Mouse (Mus musculus): Measurements from ENCODE around the gene Sorcs1. TPM values are rescaled to one million over a fixed set of nuclear protein-coding genes. Genes with fewer than 3 reads are reported as not detected.

Sorcs1 gene
- polyA plus RNA-seq, 1 experiment from 2014 or later, result 2.7 TPM

DNA sequence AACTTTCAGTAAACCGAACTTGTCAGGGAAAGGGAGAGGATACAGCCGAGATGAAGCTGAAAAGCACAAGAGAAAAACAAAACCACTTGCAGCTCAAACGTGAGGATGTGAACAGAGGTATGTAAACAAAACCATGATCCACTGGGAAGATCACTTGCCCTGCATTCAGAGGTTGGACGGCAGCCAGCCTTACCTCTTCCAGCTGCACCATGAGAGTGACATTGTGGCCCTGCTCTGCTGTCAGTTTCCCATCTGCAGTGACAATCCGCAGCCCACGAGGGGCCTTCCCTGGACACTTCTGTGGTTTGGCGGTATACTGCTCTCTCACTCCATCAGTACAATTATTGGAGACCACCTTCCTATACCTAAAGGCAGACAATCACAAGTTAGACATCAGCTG is 468.0 kb downstream of the Sorcs1 start:
- no peak for ATAC-seq (ENCODE audit: low FRiP score, low TSS enrichment)
- WGBS, result 43% methylated on average over 7 of the region's 7 CpGs

GRCm38 (mm10) chr19:50204341-50204740 is 474.1 kb downstream of the Sorcs1 start:
- 34% methylated on average over 6 of the region's 6 CpGs for WGBS
- H3K9me3 ChIP-seq (ENCODE audit: low read length), result no peaks in the 10 kb centered on the region
- H3K4me2 ChIP-seq (replicated peaks; ENCODE audit: low read depth, low read length), result no peak overlapping the region
- no peak overlapping the region for H3K27ac ChIP-seq (ENCODE audit: low read length)
- H3K27me3 ChIP-seq (ENCODE audit: insufficient read depth, low read length), result no peaks in the 10 kb centered on the region
- H3K4me3 ChIP-seq (ENCODE audit: low read length), result no peak overlapping the region
- no peaks in the 10 kb centered on the region for H3K4me1 ChIP-seq (ENCODE audit: insufficient read depth, low read length)
- ATAC-seq (ENCODE audit: low FRiP score, low TSS enrichment), result no peak; the same call in 1 of the 2 replicates
- no peaks in the 10 kb centered on the region for H3K36me3 ChIP-seq (ENCODE audit: insufficient read depth, low read length)
- no peak overlapping the region for H3K9ac ChIP-seq (replicated peaks; ENCODE audit: low read length)

More for the DNA sequence above, 468.0 kb downstream of the Sorcs1 start:
- Histone ChIP-seq H3K27ac (ENCODE audit: low read length) (no peak overlapping the region), H3K9ac (replicated peaks; ENCODE audit: low read length) (no peak overlapping the region), H3K4me1 (ENCODE audit: insufficient read depth, low read length) (no peaks in the 10 kb centered on the region), H3K4me2 (replicated peaks; ENCODE audit: low read depth, low read length) (no peak overlapping the region), H3K36me3 (ENCODE audit: insufficient read depth, low read length) (no peaks in the 10 kb centered on the region), H3K27me3 (ENCODE audit: insufficient read depth, low read length) (no peaks in the 10 kb centered on the region), H3K4me3 (ENCODE audit: low read length) (no peak overlapping the region), H3K9me3 (ENCODE audit: low read length) (no peaks in the 10 kb centered on the region)

GRCm38 (mm10) chr19:50196592-50196991 is 481.9 kb downstream of the Sorcs1 start:
- Histone ChIP-seq H3K4me3 (ENCODE audit: low read length) (no peak overlapping the region), H3K27me3 (ENCODE audit: insufficient read depth, low read length) (no peaks in the 10 kb centered on the region), H3K9me3 (ENCODE audit: low read length) (no peaks in the 10 kb centered on the region), H3K4me1 (ENCODE audit: insufficient read depth, low read length) (no peaks in the 10 kb centered on the region), H3K36me3 (ENCODE audit: insufficient read depth, low read length) (no peaks in the 10 kb centered on the region), H3K27ac (ENCODE audit: low read length) (no peak overlapping the region), H3K4me2 (replicated peaks; ENCODE audit: low read depth, low read length) (no peak overlapping the region), H3K9ac (replicated peaks; ENCODE audit: low read length) (no peak overlapping the region)
- WGBS, result 63% methylated on average over 1 of the region's 1 CpGs
- ATAC-seq (ENCODE audit: low FRiP score, low TSS enrichment), result no peak

GRCm38 (mm10) chr19:50185769-50186715 is 492.4 kb downstream of the Sorcs1 start:
- WGBS, result 36% methylated on average over 10 of the region's 10 CpGs
- H3K4me3 ChIP-seq (ENCODE audit: low read length), result no peak overlapping the region
- no peaks in the 10 kb centered on the region for H3K27me3 ChIP-seq (ENCODE audit: insufficient read depth, low read length)
- H3K36me3 ChIP-seq (ENCODE audit: insufficient read depth, low read length), result no peaks in the 10 kb centered on the region
- H3K27ac ChIP-seq (ENCODE audit: low read length), result no peak overlapping the region
- ATAC-seq (ENCODE audit: low FRiP score, low TSS enrichment), result no peak
- no peak overlapping the region for H3K9ac ChIP-seq (replicated peaks; ENCODE audit: low read length)
- H3K9me3 ChIP-seq (ENCODE audit: low read length), result no peaks in the 10 kb centered on the region
- H3K4me1 ChIP-seq (ENCODE audit: insufficient read depth, low read length), result no peaks in the 10 kb centered on the region
- no peak overlapping the region for H3K4me2 ChIP-seq (replicated peaks; ENCODE audit: low read depth, low read length)

DNA sequence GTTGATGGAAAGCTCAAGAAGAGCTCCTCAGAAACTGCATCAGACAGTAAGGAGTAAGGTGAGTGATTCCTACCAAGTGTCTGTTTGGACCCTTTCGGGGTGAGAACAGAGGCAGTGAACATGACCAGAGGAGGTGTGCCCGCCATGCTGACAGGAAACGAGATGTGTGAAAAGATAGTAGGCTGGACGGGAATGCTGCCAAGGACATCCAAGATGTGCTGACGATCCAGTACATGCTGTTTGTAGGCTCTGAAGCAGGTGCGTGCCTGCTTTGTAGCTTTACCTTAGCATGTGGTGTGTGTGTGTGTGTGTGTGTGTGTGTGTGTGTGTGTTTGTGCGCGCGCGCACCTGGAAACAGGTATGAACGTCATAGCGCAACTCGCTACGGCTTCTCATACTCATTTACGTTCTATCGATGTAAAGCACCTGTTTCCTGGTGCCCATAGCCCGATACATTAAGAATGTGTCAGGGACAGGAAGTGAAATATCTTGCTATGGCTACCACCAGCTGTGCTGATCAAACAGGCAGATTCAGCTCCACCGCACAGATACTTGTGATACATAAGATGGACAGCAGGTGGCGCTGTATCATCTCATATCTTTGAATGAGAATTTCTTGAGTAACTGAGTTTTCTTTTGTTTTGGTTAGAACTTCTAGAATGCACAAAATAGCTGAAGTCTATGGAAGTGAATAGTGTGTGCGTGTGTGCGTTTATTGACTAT is 493.4 kb downstream of the Sorcs1 start:
- Histone ChIP-seq H3K27me3 (ENCODE audit: insufficient read depth, low read length) (no peaks in the 10 kb centered on the region), H3K9ac (replicated peaks; ENCODE audit: low read length) (no peak overlapping the region), H3K27ac (ENCODE audit: low read length) (no peak overlapping the region), H3K4me2 (replicated peaks; ENCODE audit: low read depth, low read length) (no peak overlapping the region), H3K4me1 (ENCODE audit: insufficient read depth, low read length) (no peaks in the 10 kb centered on the region), H3K4me3 (ENCODE audit: low read length) (no peak overlapping the region), H3K9me3 (ENCODE audit: low read length) (no peaks in the 10 kb centered on the region), H3K36me3 (ENCODE audit: insufficient read depth, low read length) (no peaks in the 10 kb centered on the region)
- ATAC-seq (ENCODE audit: low FRiP score, low TSS enrichment), result no peak
- WGBS, result 53% methylated on average over 21 of the region's 21 CpGs

DNA sequence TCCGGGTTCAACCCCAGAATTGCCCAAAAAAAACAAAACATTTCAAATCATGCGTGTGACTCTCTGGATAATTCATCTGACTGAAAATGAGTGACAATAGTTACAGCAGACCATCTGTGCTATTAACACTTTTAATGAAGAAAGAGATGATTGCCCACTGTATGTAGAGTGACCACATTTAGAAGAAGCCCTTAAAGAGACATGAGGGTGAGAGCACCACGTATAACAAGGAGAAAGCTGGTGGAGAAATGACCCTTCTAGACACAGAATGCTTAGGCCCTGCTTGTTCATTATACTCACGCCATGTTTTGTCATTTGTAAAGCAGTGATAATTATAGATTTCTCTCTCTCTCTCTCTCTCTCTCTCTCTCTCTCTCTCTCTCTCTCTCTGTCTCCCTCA is 499.6 kb downstream of the Sorcs1 start:
- Histone ChIP-seq H3K27ac (ENCODE audit: low read length) (no peak overlapping the region), H3K9ac (replicated peaks; ENCODE audit: low read length) (no peak overlapping the region), H3K9me3 (ENCODE audit: low read length) (no peaks in the 10 kb centered on the region), H3K4me2 (replicated peaks; ENCODE audit: low read depth, low read length) (no peak overlapping the region), H3K36me3 (ENCODE audit: insufficient read depth, low read length) (no peaks in the 10 kb centered on the region), H3K4me3 (ENCODE audit: low read length) (no peak overlapping the region), H3K4me1 (ENCODE audit: insufficient read depth, low read length) (no peaks in the 10 kb centered on the region), H3K27me3 (ENCODE audit: insufficient read depth, low read length) (no peaks in the 10 kb centered on the region)
- WGBS, result 59% methylated on average over 4 of the region's 4 CpGs
- ATAC-seq (ENCODE audit: low FRiP score, low TSS enrichment), result no peak

GRCm38 (mm10) chr19:50178151-50178550 is 500.3 kb downstream of the Sorcs1 start:
- H3K36me3 ChIP-seq (ENCODE audit: insufficient read depth, low read length), result no peaks in the 10 kb centered on the region
- no peak overlapping the region for H3K4me3 ChIP-seq (ENCODE audit: low read length)
- H3K4me1 ChIP-seq (ENCODE audit: insufficient read depth, low read length), result no peaks in the 10 kb centered on the region
- 77% methylated on average over 4 of the region's 4 CpGs for WGBS
- H3K9ac ChIP-seq (replicated peaks; ENCODE audit: low read length), result no peak overlapping the region
- H3K27me3 ChIP-seq (ENCODE audit: insufficient read depth, low read length), result no peaks in the 10 kb centered on the region
- H3K4me2 ChIP-seq (replicated peaks; ENCODE audit: low read depth, low read length), result no peak overlapping the region
- H3K27ac ChIP-seq (ENCODE audit: low read length), result no peak overlapping the region
- H3K9me3 ChIP-seq (ENCODE audit: low read length), result no peaks in the 10 kb centered on the region
- no peak for ATAC-seq (ENCODE audit: low FRiP score, low TSS enrichment)

GRCm38 (mm10) chr19:50171849-50172248 is 506.6 kb downstream of the Sorcs1 start:
- no peaks in the 10 kb centered on the region for H3K4me1 ChIP-seq (ENCODE audit: insufficient read depth, low read length)
- no peak overlapping the region for H3K4me2 ChIP-seq (replicated peaks; ENCODE audit: low read depth, low read length)
- H3K27me3 ChIP-seq (ENCODE audit: insufficient read depth, low read length), result no peaks in the 10 kb centered on the region
- no peak for ATAC-seq (ENCODE audit: low FRiP score, low TSS enrichment)
- no peaks in the 10 kb centered on the region for H3K36me3 ChIP-seq (ENCODE audit: insufficient read depth, low read length)
- H3K9ac ChIP-seq (replicated peaks; ENCODE audit: low read length), result no peak overlapping the region
- WGBS, result 76% methylated on average over 4 of the region's 4 CpGs
- no peaks in the 10 kb centered on the region for H3K9me3 ChIP-seq (ENCODE audit: low read length)
- no peak overlapping the region for H3K4me3 ChIP-seq (ENCODE audit: low read length)
- no peak overlapping the region for H3K27ac ChIP-seq (ENCODE audit: low read length)

GRCm38 (mm10) chr19:50151111-50151510 is 527.3 kb downstream of the Sorcs1 start:
- Histone ChIP-seq H3K27ac (ENCODE audit: low read length) (no peak overlapping the region), H3K9ac (replicated peaks; ENCODE audit: low read length) (no peak overlapping the region), H3K4me1 (ENCODE audit: insufficient read depth, low read length) (no peaks in the 10 kb centered on the region), H3K4me3 (ENCODE audit: low read length) (no peak overlapping the region), H3K27me3 (ENCODE audit: insufficient read depth, low read length) (no peaks in the 10 kb centered on the region), H3K4me2 (replicated peaks; ENCODE audit: low read depth, low read length) (no peak overlapping the region), H3K36me3 (ENCODE audit: insufficient read depth, low read length) (no peaks in the 10 kb centered on the region), H3K9me3 (ENCODE audit: low read length) (no peaks in the 10 kb centered on the region)
- ATAC-seq (ENCODE audit: low FRiP score, low TSS enrichment), result no peak
- WGBS, result 68% methylated on average over 6 of the region's 6 CpGs

- Histone ChIP-seq H3K4me2 (replicated peaks; ENCODE audit: low read depth, low read length) (no peak overlapping the region), H3K27ac (ENCODE audit: low read length) (no peak overlapping the region), H3K27me3 (ENCODE audit: insufficient read depth, low read length) (no peaks in the 10 kb centered on the region), H3K36me3 (ENCODE audit: insufficient read depth, low read length) (no peaks in the 10 kb centered on the region), H3K9ac (replicated peaks; ENCODE audit: low read length) (no peak overlapping the region), H3K4me3 (ENCODE audit: low read length) (no peak overlapping the region), H3K9me3 (ENCODE audit: low read length) (no peaks in the 10 kb centered on the region), H3K4me1 (ENCODE audit: insufficient read depth, low read length) (no peaks in the 10 kb centered on the region)
- ATAC-seq (ENCODE audit: low FRiP score, low TSS enrichment), result no peak
- WGBS, result 12% methylated on average over 3 of the region's 3 CpGs
Observed at GRCm38 (mm10) chr19:50145919-50146318, 532.5 kb downstream of the Sorcs1 start.

Measured in kidney, embryonic 16.5 days (tissue).